In the genomic region with DNA sequence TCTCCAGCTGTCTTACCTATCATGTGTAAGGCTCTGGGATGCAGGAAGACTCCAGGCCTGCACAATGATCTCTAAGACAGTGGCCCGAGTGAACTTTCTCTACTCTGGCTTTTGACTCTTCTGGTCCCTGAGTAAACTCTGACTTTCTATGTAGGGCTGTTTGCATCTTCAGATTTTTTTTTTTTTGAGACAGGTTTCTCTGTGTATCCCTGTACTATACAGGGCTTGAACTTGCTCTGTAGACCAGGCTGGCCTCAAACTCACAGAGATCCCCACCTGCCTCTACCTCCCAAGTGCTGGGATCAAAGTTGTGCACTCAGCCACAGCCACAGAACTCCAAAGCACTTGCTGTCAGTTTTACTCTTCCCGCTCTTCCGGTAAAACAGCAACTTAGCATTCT, we compare ENCODE assay signal across 9 mouse cellular contexts. TPM values are rescaled to one million over a fixed set of nuclear protein-coding genes. Genes with fewer than 3 reads are reported as not detected.
A peak's percentile ranks its signal among the peaks of the same experiment; 100 is the strongest.
DNase-seq lines count a peak whose midpoint lies in the region; ATAC-seq and TF ChIP-seq lines count a peak whose summit lies in the region.
"Had no signal": no experiment of that assay in that cellular context is flagged by ENCODE, and none has a peak within 500 bp of the region (broad histone marks: within the 10 kb centered on the region; RNA-seq: fewer than 3 reads in every experiment).

No protein-coding gene starts in this region.

- H3K27ac ChIP-seq in liver, adult 2 months (replicated peaks; ENCODE audit: insufficient read depth, low read depth, low read length): peak overlapping the region; percentile 65
- peak overlapping the region; percentile 70 for H3K27ac ChIP-seq in embryonic fibroblast, embryonic 13.5 days (ENCODE audit: insufficient read depth, low read length)
- peak overlapping the region; percentile 22; the same call in 1 of the 2 replicates for H3K27ac ChIP-seq in liver, embryonic 16.5 days (ENCODE audit: low read length)

- H3K4me3 ChIP-seq in liver, adult 2 months (ENCODE audit: insufficient read depth, low read depth, low read length): no peak overlapping the region
- H3K4me3 ChIP-seq in embryonic fibroblast, embryonic 13.5 days (ENCODE audit: insufficient read depth, low read length): no peak overlapping the region
- no peak overlapping the region for H3K4me3 ChIP-seq in liver, embryonic 16.5 days (ENCODE audit: low read depth, low read length)

- TF ChIP-seq POLR2A in liver, adult 2 months (IDR thresholded peaks at IDR 0.05; ENCODE audit: extremely low read depth, insufficient read depth, low read length): no peak
- TF ChIP-seq POLR2A in embryonic fibroblast, embryonic 13.5 days (IDR thresholded peaks at IDR 0.05; ENCODE audit: low read depth, low read length): no peak

- no peak overlapping the region for H3K4me2 ChIP-seq in liver, embryonic 16.5 days (ENCODE audit: low read depth, low read length)

- 0 out of 2 replicates have a peak overlapping the region, but pooled peaks have one; percentile 6 for H3K9ac ChIP-seq in liver, adult 2 months (ENCODE audit: low read depth, low read length)
- H3K9ac ChIP-seq in liver, embryonic 16.5 days (ENCODE audit: low read depth, low read length): no peak overlapping the region

- ATAC-seq in liver, embryonic 16.5 days (ENCODE audit: low read depth): no peak

- no peak for TF ChIP-seq CTCF in liver, adult 2 months (IDR thresholded peaks at IDR 0.05; ENCODE audit: low read depth, low read length)
- no peak for TF ChIP-seq CTCF in embryonic fibroblast, embryonic 13.5 days (IDR thresholded peaks at IDR 0.05; ENCODE audit: borderline replicate concordance, insufficient read depth, low read length)

- H3K36me3 ChIP-seq in liver, adult 2 months (ENCODE audit: control insufficient read depth, insufficient read depth, low read length): no peaks in the 10 kb centered on the region
- H3K36me3 ChIP-seq in liver, embryonic 16.5 days (ENCODE audit: control insufficient read depth, insufficient read depth): no peaks in the 10 kb centered on the region; the same call in none of the 2 replicates

- H3K79me2 ChIP-seq in liver, adult 2 months (ENCODE audit: control insufficient read depth, insufficient read depth, low read length): peaks cover 46% of the 10 kb centered on the region

- no peaks in the 10 kb centered on the region for H3K9me3 ChIP-seq in liver, embryonic 16.5 days (replicated peaks; ENCODE audit: control insufficient read depth, low read length)

- intact Hi-C loops in heart, postnatal 10 days (cut with DNase I): no loop called here

- DNase-seq in heart, adult 11 months: peak; percentile 87
- no peak for DNase-seq in heart, postnatal 10 days
- no peak for DNase-seq in liver, adult 2 months (ENCODE audit: extremely low read depth, low read depth, low spot score)
- no peak for DNase-seq in liver
- DNase-seq in right cerebral cortex, postnatal 4 days: no peak
- DNase-seq in frontal cortex, postnatal 10 days (ENCODE audit: low spot score in 2 of 2): no peak
- DNase-seq: cerebellum, adult 18-20 months had no signal

- peaks cover 25% of the 10 kb centered on the region for H3K4me1 ChIP-seq in liver, adult 2 months (ENCODE audit: control insufficient read depth, insufficient read depth, low read length)
- peaks cover 6% of the 10 kb centered on the region; the same call in 1 of the 2 replicates for H3K4me1 ChIP-seq in embryonic fibroblast, embryonic 13.5 days (ENCODE audit: control insufficient read depth, insufficient read depth, low read length)
- peaks cover 37% of the 10 kb centered on the region for H3K4me1 ChIP-seq in liver, embryonic 16.5 days (ENCODE audit: control insufficient read depth, low read depth, low read length)

- H3K27me3 ChIP-seq in liver, adult 2 months (ENCODE audit: control insufficient read depth, insufficient read depth, low read length): no peaks in the 10 kb centered on the region
- H3K27me3 ChIP-seq in liver, embryonic 16.5 days (ENCODE audit: control insufficient read depth, insufficient read depth, low read depth, low read length): no peaks in the 10 kb centered on the region

- 15% methylated on average over 3 of the region's 3 CpGs for WGBS in liver, adult 2 months
- WGBS in liver, embryonic 16.5 days (ENCODE audit: insufficient replicate concordance): 70% methylated on average over 3 of the region's 3 CpGs

RNA-seq across cellular contexts. Expression of a gene that starts 16.8 kb away (rescaled TPM):
- 100 to 1,000 TPM in 1 of 2 experiments, 10 to 100 TPM in 1; 95.5 to 103 TPM for total RNA-seq in heart, postnatal 10 days (2021)
- 11.0 and 13.8 TPM in 2 replicates for total RNA-seq in liver, adult 2 months (2014; rRNA removed)
- 20.7 and 28.1 TPM in 2 replicates for polyA plus RNA-seq in liver, adult 2 months (2012; rRNA removed)
- 103 and 119 TPM in 2 replicates for polyA plus RNA-seq in embryonic fibroblast, embryonic 13.5 days (2011; ENCODE audit: insufficient read length, low read depth, missing spikeins)
- polyA plus RNA-seq in liver, embryonic 16.5 days (2015; fragmentation: Nextera tagmentation; extraction: Ambion mirVana): 29.7 and 32.6 TPM in 2 replicates
